Mouse (Mus musculus): Measurements from ENCODE around the gene Ttll2. TPM values are rescaled to one million over a fixed set of nuclear protein-coding genes. Genes with fewer than 3 reads are reported as not detected.
"Not testable (repeated sequence)": the region's sequence is repeated elsewhere in the genome, so short reads cannot be mapped to it uniquely, and the experiment has no call there.

The Ttll2 gene
- polyA plus RNA-seq, 1 experiment from 2014 or later = not detected

- not testable (repeated sequence) for H3K9ac ChIP-seq; H3K9me3 ChIP-seq (replicated peaks); H3K4me3 ChIP-seq; H3K4me1 ChIP-seq; H3K27ac ChIP-seq; H3K4me2 ChIP-seq (replicated peaks); H3K27me3 ChIP-seq; H3K36me3 ChIP-seq
- WGBS = 88% methylated on average over 7 of the region's 9 CpGs
- ATAC-seq (ENCODE audit: low FRiP score) = 0 out of 2 replicates have a peak, but pooled peaks have one; percentile 22
These were observed 15.1 kb downstream of the Ttll2 start for GRCm38 (mm10) chr17:7337381-7337780.

DNA sequence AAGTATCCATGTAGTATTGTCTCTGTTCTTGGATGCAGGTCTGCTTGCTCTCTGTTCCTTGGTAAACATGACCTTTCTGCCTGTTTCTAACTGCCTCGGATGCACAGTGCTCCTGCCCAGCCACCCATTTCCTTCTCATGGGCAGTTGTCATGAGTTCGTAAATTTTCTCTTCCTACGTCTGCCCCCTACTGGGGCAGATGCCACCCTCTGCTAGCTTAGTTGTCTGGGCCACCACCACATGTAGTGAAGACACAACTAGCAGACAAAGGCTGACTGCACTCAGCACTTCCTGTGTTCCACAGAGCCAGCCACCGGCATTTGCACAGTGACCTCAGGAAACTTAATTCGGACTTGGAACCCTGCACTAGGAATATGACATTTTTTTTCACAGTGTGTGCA lies 19.8 kb downstream of the Ttll2 start:
- not testable (repeated sequence) for H3K4me2 ChIP-seq (replicated peaks); H3K9ac ChIP-seq; H3K36me3 ChIP-seq; H3K4me1 ChIP-seq; ATAC-seq (ENCODE audit: low FRiP score); H3K9me3 ChIP-seq (replicated peaks); H3K4me3 ChIP-seq; H3K27me3 ChIP-seq; H3K27ac ChIP-seq
- WGBS = 80% methylated on average over 2 of the region's 5 CpGs

- WGBS = 83% methylated on average over 6 of the region's 8 CpGs
- H3K36me3 ChIP-seq; H3K4me2 ChIP-seq (replicated peaks); H3K4me1 ChIP-seq; ATAC-seq (ENCODE audit: low FRiP score); H3K9me3 ChIP-seq (replicated peaks); H3K4me3 ChIP-seq; H3K27me3 ChIP-seq; H3K9ac ChIP-seq; H3K27ac ChIP-seq: not testable (repeated sequence)
These were observed 26.1 kb downstream of the Ttll2 start for GRCm38 (mm10) chr17:7326415-7326814.

DNA sequence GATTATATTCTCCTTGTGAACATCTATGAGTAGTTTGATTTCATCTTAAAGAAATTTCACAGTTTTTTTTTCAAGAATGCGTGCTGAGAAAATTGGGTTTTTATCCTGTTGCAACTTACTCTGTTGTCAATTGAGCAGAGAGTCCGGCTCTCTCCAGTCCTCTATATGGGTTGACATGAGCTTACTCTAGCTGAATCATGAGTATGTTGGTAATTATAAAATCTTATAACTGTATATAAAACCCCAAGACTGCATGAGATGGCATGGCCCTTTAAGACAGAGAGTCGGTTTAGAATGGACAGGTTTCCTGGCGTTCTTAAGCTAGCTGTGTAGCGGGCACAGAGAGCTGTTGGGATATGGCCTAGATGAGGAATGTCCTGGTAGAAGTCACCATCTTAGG lies 28.1 kb downstream of the Ttll2 start, which contains the start of gene Tcp10a:
Tcp10a (plus strand) TSS at position 301 of the 400 bp plus-strand sequence.
- not testable (repeated sequence) for H3K9me3 ChIP-seq (replicated peaks); H3K4me1 ChIP-seq; H3K4me2 ChIP-seq (replicated peaks); H3K36me3 ChIP-seq; H3K4me3 ChIP-seq; H3K27ac ChIP-seq; ATAC-seq (ENCODE audit: low FRiP score); H3K27me3 ChIP-seq; H3K9ac ChIP-seq
- 96% methylated on average over 5 of the region's 5 CpGs for WGBS

DNA sequence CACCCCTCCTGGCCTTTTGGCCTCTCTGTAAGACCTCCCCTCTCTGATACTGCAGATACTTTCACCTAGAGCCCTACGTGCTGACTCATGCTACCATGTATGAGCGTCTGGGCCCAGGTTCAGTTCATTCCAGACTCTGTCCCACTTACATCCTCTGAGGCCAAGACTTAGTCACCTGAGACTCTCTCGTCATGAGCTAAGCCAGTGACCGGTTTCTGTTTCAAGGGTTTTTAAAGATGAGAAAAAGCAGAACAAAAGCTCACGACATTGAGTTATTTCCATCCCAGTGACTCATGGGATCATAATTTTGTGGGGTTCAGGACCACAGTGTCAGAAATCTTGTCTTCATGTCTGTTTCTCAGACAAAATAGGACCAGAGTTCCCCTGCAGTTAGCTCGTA lies 32.7 kb downstream of the Ttll2 start:
- ATAC-seq (ENCODE audit: low FRiP score); H3K27ac ChIP-seq; H3K4me2 ChIP-seq (replicated peaks); H3K9me3 ChIP-seq (replicated peaks); H3K4me3 ChIP-seq; H3K27me3 ChIP-seq; H3K9ac ChIP-seq; H3K4me1 ChIP-seq; H3K36me3 ChIP-seq: not testable (repeated sequence)
- 88% methylated on average over 6 of the region's 6 CpGs for WGBS

GRCm38 (mm10) chr17:7315693-7316382 lies 36.7 kb downstream of the Ttll2 start:
- H3K4me2 ChIP-seq (replicated peaks); H3K4me1 ChIP-seq; H3K9ac ChIP-seq; H3K27ac ChIP-seq; H3K27me3 ChIP-seq; H3K9me3 ChIP-seq (replicated peaks); H3K36me3 ChIP-seq; ATAC-seq (ENCODE audit: low FRiP score); H3K4me3 ChIP-seq: not testable (repeated sequence)
- 92% methylated on average over 7 of the region's 8 CpGs for WGBS

DNA sequence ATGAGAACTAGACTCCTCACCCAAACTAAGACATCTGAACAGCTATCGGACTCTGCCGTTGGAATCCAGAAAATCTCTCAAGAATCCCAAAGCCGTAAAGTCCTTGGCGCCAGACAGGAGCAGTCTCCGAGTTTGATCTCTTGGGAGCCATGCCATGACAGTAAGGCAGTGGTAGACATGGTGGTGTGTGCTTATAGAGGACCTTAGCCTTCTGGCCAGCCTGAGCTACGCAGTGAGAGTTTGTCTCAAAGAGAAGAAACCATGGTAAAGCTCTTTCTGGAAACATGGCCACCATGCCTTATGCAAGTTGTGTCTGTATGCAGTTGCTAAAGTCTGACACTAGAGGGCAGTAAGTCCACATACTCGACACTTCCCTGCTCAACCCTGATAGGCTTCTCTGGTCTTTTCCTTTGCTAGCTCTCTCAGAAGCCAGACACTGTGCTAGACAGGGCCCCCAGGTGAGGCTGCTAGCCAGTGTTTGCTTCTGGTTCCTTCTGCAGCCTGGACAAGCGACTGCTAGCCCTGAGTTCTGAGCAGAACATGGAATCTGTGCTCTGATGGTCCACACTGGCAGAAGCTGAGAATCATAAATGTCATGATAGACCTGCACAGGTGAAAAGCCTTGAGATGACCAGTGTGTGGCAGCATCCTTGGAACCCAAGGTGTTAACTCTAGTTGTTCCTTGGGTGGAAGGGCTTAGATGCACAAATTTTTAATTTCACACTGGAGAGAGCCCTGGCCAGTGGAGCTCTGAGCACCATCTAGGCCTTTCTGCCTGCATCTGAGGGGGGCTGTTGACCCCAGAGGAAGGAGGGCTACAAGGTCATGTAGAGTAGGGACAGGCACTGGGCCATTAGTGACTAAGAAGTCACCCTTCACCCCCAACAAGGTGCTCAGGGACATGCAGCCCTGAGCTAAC lies 46.0 kb downstream of the Ttll2 start:
- H3K4me2 ChIP-seq (replicated peaks); H3K9me3 ChIP-seq (replicated peaks); H3K36me3 ChIP-seq; H3K9ac ChIP-seq; H3K27ac ChIP-seq; H3K4me1 ChIP-seq; H3K4me3 ChIP-seq; H3K27me3 ChIP-seq: not testable (repeated sequence)
- WGBS = 64% methylated on average over 8 of the region's 8 CpGs
- ATAC-seq (ENCODE audit: low FRiP score) = peak; percentile 85

Other genes with a start within 250 kb of the Ttll2 start
- gene Rps6ka2, start 182.6 kb downstream of the Ttll2 start, polyA plus RNA-seq (2016; fragmentation: Nextera tagmentation; extraction: Ambion mirVana) = 34.3 and 35.2 TPM in 2 replicates
- not detected in 2 replicates for gene Tcp10a, start 28.1 kb downstream of the Ttll2 start, polyA plus RNA-seq (2016; fragmentation: Nextera tagmentation; extraction: Ambion mirVana)
- gene Gm49630, start 19.3 kb upstream of the Ttll2 start, polyA plus RNA-seq (2016; fragmentation: Nextera tagmentation; extraction: Ambion mirVana) = not detected in 2 replicates
- gene Unc93a2, start 32.8 kb upstream of the Ttll2 start, polyA plus RNA-seq (2016; fragmentation: Nextera tagmentation; extraction: Ambion mirVana) = not detected in 2 replicates